Mouse (Mus musculus): ENCODE measurements at regions not wholly inside any gene's neighbourhood (a gene's known extent, or its start where the extent isn't known, plus 50 kb on each side); places are given as distances from the start of the nearest gene placed in this dataset.
A peak's percentile ranks its signal among the peaks of the same experiment; 100 is the strongest.

- Histone ChIP-seq H3K27me3 (ENCODE audit: control insufficient read depth, insufficient read depth, low read length) (no peaks in the 10 kb centered on the region), H3K27ac (no peak overlapping the region), H3K4me1 (replicated peaks; ENCODE audit: control insufficient read depth, insufficient read depth, low read length) (peaks cover 3% of the 10 kb centered on the region; the same call in 1 of the 2 replicates), H3K4me2 (replicated peaks) (no peak overlapping the region), H3K9me3 (ENCODE audit: control insufficient read depth, low read length) (no peaks in the 10 kb centered on the region), H3K4me3 (replicated peaks; ENCODE audit: low read length) (no peak overlapping the region), H3K9ac (no peak overlapping the region), H3K36me3 (replicated peaks; ENCODE audit: control insufficient read depth, insufficient read depth) (no peaks in the 10 kb centered on the region)
- WGBS = 12% methylated on average over 3 of the region's 3 CpGs
- ATAC-seq (ENCODE audit: low FRiP score) (no peak), DNase-seq (ENCODE audit: low spot score) (peak; percentile 79)
These were observed 396.6 kb downstream of the Dnajb9 start for GRCm38 (mm10) chr12:43813559-43813958.

GRCm38 (mm10) chr12:43772766-43773165, 437.4 kb downstream of the Dnajb9 start:
- H3K27ac ChIP-seq = no peak overlapping the region
- ATAC-seq (ENCODE audit: low FRiP score) = no peak
- 77% methylated on average over 1 of the region's 1 CpGs for WGBS

DNA sequence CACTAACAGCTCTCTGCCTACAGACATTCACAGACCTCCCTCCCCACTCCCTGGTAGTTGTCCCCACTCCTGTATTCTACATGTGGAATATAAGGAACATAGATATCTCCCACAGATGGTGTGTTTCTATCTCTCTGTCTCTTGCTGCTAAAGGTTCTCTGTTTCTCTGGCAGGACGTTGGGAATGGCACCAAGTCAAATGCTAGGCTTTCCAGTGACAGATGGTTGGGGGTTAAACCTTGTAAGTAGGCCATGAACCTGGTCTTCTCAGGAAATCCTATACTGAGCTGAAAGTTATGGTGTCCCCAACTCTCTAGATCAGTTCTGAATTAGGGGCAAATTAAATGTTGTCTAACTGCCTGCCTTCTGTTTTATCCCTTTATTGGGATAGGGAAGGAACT, 448.0 kb downstream of the Dnajb9 start:
- DNase-seq (ENCODE audit: low spot score) (no peak), ATAC-seq (ENCODE audit: low FRiP score) (no peak)
- H3K36me3 ChIP-seq (replicated peaks; ENCODE audit: control insufficient read depth, insufficient read depth) = no peaks in the 10 kb centered on the region
- H3K4me2 ChIP-seq (replicated peaks) = no peak overlapping the region
- H3K4me1 ChIP-seq (replicated peaks; ENCODE audit: control insufficient read depth, insufficient read depth, low read length) = no peaks in the 10 kb centered on the region
- H3K9me3 ChIP-seq (ENCODE audit: control insufficient read depth, low read length) = no peaks in the 10 kb centered on the region
- no peaks in the 10 kb centered on the region for H3K27me3 ChIP-seq (ENCODE audit: control insufficient read depth, insufficient read depth, low read length)
- H3K27ac ChIP-seq = no peak overlapping the region
- WGBS = 61% methylated on average over 1 of the region's 1 CpGs
- H3K4me3 ChIP-seq (replicated peaks; ENCODE audit: low read length) = no peak overlapping the region
- H3K9ac ChIP-seq = no peak overlapping the region

More at GRCm38 (mm10) chr12:43772766-43773165, 437.4 kb downstream of the Dnajb9 start:
- Histone ChIP-seq H3K36me3 (replicated peaks; ENCODE audit: control insufficient read depth, insufficient read depth) (no peaks in the 10 kb centered on the region), H3K4me2 (replicated peaks) (no peak overlapping the region), H3K4me3 (replicated peaks; ENCODE audit: low read length) (no peak overlapping the region), H3K9ac (no peak overlapping the region), H3K4me1 (replicated peaks; ENCODE audit: control insufficient read depth, insufficient read depth, low read length) (no peaks in the 10 kb centered on the region), H3K27me3 (ENCODE audit: control insufficient read depth, insufficient read depth, low read length) (no peaks in the 10 kb centered on the region), H3K9me3 (ENCODE audit: control insufficient read depth, low read length) (0 out of 2 replicates have a peak, but pooled peaks cover 9% of the 10 kb centered on the region)
- DNase-seq (ENCODE audit: low spot score) = no peak

All from hindbrain, embryonic 14.5 days (tissue).